Mouse (Mus musculus) kidney, postnatal 25 days (tissue): ENCODE data around the gene Sf3b2.
A peak's percentile ranks its signal among the peaks of the same experiment; 100 is the strongest.

Source experiments
- DNase-seq, 2 experiments: peaks; one replicate each; pipeline ENCODE4 v3.0.0; 2021; ENCODE audit warnings: mixed read lengths in 2 of 2

Sf3b2 gene

DNA sequence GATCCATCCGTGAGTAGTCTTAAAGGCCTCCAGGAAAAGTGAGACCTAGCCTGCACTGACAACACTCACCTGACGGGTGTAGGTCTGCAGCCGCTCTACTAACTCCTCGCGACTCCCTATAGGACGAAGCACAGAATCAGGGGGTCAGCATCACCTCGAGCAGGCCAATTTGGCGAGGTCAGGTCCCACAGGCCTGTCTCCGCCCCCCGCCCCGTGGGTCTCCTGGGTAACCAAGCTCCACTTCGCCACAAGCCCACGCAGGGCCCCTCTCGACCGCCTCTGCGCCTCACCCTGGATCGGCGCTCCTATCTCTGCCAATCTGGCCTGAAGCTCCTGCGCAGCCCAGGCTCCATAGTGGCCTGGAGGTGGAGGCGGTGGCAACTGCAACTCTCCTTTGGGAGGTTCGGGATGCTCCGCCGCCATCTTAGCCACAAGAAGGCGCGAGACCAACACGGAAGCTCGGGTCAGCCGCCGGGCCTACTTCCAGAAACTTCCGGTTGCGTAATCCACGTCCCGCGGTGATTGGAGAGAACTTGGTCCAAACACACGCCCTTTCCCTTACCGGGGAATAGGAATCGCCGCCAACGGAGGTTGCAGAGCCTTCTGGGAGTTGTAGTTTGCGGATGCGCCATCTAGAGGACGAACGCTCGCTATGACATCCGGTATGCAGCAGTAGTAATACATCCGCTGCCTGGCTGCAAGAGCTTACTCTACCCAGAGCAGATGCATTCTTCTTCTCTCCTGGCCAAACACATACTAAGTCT, at the start of gene Sf3b2:
TSS of gene Sf3b2 (minus strand) at position 484 of the 764 bp plus-strand sequence.
- peak; percentile 99 for DNase-seq

- DNase-seq = peak; percentile 5 to 45
These were observed 46.1 kb upstream of the Sf3b2 start for GRCm38 (mm10) chr19:5341360-5341759.

DNA sequence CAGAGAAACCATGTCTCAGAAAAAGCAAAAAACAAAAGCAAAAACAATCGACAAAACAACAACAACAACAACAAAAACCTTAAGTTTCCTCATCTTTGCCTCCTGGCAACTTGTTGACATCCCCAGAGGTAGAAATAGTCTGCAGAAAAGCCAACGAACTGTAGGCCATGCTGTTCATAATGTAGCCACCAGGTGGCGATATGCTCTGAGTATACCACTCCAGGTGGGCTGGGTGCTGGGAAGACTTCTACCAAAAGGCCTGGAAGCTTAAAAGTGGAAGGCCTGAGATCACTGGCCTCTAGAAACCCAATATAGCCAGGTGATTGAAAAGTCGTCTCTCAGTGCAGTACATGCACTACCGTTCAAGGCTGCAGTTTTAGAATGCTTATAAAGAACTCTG, 42.7 kb upstream of the Sf3b2 start:
- DNase-seq = peak; percentile 84 to 92

GRCm38 (mm10) chr19:5335441-5335840, 40.2 kb upstream of the Sf3b2 start, which contains the start of gene Catsper1:
Gene Catsper1 (plus strand): TSS chr19:5335741.
- no peak for DNase-seq

GRCm38 (mm10) chr19:5334741-5335140, 39.5 kb upstream of the Sf3b2 start:
- no peak for DNase-seq

GRCm38 (mm10) chr19:5327970-5328369, 32.7 kb upstream of the Sf3b2 start:
- peak; percentile 12 to 52 for DNase-seq

GRCm38 (mm10) chr19:5323801-5324200, 28.5 kb upstream of the Sf3b2 start:
- DNase-seq = peak; percentile 71 to 87

DNA sequence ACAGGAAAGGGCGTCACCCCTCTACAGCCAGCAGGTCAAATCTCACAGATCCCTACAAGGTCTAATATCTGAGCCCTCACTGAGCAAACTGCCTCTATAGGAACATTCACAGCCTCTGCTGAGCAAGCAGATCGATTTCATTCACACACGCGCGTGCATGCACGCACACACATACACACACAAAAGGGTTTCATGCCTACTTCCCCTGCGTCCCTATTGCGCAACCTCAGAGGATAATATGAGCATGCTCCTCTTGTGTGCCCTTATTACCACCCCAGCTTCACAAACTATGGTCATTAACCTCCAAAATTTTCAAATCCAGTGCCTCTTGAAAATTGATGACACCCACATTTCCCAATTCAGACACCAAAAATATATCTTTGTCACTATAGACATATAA, 17.9 kb upstream of the Sf3b2 start:
- no peak for DNase-seq

DNA sequence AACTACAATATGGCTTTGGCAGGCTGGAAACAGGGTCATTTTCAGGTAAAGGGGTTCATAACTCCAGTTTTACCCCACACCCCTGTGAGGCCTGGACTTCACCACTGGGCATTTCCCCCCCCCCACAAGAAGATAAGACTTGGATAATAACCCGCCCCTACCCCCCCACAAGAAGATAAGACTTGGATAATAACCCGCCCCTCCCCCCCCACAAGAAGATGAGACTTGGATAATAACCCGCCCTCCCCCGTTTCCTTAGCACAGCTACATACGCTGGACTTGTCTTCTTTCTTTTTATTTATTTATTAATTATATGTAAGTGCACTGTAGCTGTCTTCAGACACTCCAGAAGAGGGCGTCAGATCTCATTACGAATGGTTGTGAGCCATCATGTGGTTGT, 13.8 kb upstream of the Sf3b2 start:
- DNase-seq = peak in 1 of 2 experiments; percentile 11

DNA sequence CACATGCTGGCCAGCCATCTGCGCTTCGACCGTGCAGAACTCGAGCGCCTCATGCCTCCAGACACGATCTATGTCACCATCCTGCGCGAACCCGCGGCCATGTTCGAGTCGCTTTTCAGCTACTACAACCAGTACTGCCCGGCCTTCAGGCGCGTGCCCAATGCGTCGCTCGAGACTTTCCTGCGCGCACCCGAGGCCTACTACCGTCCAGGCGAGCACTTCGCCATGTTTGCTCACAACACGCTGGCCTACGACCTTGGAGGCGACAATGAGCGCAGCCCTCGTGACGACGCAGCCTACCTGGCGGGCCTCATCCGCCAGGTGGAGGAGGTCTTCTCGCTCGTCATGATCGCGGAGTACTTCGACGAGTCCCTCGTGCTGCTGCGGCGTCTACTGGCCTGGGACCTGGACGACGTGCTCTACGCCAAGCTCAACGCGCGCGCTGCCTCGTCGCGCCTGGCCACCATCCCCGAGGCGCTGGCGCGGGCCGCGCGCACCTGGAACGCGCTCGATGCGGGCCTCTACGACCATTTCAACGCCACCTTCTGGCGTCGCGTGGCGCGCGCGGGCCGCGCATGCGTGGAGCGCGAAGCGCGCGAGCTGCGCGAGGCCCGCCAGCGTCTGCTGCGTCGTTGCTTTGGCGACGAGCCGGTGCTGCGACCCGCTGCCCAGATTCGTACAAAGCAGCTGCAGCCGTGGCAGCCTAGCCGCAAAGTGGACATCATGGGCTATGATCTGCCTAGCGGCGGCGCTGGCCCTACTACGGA, 11.9 kb upstream of the Sf3b2 start:
- DNase-seq = peak in 1 of 2 experiments; percentile 33

- no peak for DNase-seq
These were observed 11.0 kb upstream of the Sf3b2 start for GRCm38 (mm10) chr19:5306279-5306678.

GRCm38 (mm10) chr19:5302455-5302854, 7.2 kb upstream of the Sf3b2 start:
- DNase-seq = peak; percentile 64 to 75

GRCm38 (mm10) chr19:5300588-5300987, 5.3 kb upstream of the Sf3b2 start:
- no peak for DNase-seq

DNA sequence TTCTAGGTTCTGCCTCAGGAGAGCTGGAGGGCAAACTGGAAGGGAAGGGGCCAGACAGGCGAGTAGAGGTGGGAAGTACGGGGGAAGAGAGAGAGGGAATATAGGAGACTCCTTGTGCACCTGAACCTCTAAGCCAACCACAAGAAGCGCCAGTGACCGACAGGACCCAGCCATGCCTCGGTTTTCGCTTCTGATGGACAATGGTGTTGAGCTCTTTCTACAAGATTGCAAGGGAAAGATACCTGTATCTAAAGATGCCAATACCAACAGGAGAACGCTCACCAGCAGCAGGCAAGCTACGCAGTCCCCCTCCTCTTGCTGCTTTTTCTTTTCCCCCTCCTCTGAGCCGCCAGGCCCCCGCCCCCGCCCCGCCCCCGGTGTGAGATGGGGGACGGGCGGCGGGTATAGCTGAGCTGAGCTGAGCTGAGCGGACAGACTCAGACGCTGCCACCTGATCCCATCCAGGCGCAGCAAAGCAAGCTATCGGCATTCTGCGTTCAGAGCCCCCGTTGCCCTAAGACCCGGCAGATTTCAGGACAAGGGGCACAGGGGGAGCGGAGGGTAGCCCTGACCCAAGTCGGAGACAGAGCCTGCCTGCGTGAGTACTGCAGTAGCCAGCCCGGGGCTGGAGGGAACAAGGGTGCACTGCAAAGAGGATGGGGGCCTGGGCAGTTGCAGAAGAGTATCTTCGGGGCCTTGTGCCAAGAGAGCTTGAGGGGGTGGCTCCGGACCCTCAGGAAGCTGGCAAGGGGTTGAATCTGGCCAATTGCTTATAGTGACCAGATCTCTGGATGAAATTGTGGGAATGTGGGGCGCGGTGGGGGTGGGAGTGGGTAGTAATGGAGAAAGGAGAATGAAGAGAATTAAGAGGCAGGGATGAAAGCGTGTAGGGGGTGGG, 2.9 kb upstream of the Sf3b2 start, which contains the start of gene Gal3st3:
TSS of gene Gal3st3 (plus strand) at position 429 of the 898 bp plus-strand sequence.
- no peak for DNase-seq

DNA sequence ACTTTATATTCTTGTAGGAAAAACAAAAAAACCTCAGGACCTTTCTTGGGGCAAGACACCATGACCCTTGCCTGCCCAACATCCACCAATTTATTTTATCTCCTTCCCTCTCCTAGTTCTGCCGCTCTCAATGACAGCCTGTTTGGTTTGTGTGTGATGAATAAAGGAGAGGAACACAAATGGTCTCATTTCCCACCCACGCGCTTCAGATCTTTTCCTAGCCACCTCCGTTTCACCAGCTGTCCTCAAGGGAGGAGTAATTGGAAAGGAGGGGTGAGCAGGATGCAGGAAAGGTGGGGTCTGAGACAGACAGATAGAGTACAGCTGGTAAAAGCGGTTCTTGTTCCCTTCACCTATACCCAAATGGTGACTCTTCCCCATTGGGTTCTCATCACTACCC, 1.4 kb upstream of the Sf3b2 start:
- no peak for DNase-seq

DNA sequence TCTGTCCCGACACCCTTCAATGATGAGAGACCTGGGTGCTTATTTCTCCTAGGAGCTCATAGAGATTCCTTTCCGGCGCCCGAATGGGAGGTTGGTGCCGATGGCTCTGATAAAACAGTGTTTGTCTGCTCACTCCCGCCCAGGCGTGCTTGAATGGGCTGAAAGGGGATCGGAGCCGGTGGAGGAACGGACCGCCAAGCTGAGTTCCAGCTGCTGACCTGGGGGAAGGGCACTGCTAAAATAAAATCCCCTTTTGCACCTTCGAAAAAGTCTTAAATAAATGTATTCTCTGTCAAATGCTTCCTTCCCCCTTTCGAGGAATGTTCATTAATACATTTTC, 451 bp upstream of the Sf3b2 start:
- no peak for DNase-seq

- DNase-seq = peak; percentile 20 to 66
These were observed 16.9 kb downstream of the Sf3b2 start for GRCm38 (mm10) chr19:5278381-5278780.

DNA sequence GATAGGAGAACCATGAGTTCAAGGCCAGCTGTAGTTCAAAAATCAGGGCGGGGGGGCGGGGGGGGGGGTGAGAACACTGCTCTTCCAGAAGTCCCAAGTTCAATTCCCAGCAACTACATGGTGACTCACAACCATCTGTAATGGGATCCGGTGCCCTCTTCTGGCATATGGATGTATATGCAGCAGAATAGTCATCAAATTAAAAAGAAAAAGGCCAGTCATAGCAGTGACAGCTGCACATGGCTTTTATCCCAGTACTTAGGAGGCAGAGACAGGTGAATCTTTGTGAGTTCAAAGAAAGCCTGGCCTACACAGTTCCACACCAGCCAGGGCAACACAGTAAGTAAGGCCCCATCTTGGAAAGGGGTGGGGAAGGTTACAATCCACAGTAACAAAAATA, 18.1 kb downstream of the Sf3b2 start:
- DNase-seq = no peak

- DNase-seq = no peak
These were observed 18.7 kb downstream of the Sf3b2 start for GRCm38 (mm10) chr19:5276531-5276930.

GRCm38 (mm10) chr19:5275736-5276135, 19.5 kb downstream of the Sf3b2 start:
- DNase-seq = no peak

DNA sequence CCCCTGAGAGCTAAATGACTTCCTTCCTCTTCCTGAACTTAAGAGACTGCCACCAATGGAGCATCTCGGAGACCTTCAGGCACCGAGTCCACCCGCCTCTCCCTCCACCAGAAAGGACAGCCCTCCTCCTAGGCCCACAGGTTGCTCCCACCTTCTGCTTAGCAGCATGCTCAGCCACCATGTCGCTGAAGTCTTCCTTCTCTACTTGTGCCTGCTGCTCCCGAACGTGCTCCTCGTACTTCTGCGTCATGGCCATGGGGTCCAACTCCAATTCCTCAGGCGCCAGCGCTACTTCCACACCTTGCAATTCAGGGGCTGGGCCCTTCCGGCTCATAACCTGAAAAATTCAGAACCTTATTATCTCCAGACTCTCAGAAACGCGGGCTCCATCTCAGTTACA, 20.6 kb downstream of the Sf3b2 start:
- no peak for DNase-seq

DNA sequence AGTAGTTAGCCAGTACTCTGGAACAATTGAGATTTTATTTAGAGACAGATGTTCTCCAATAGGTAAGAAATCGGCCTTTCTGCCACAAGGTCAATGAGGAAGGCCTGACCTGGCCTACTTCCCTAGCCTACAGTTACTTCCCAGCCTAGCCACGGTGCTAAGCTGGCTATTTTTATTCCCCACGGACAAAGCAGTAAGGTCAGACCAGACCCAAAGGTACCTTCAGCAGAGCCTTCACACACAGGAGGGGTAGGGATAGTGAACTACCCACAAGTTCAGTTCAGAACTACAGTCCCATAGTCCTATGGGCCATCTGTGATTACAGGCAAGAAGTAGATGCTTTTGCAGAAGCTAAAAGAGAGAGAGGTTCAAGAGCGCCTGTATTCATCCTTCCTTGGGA, 21.3 kb downstream of the Sf3b2 start:
- DNase-seq = no peak
